Mouse (Mus musculus) T-helper 17 cell (primary cell): ENCODE measurements around the gene Dhrs3.

Source experiments
- in situ Hi-C, 2 experiments: fragments of 300-600 bp; cut with MboI, MseI; formaldehyde crosslinking; loops; 1 replicate in 1 of 2; 2 replicates in 1 of 2; pipeline ENCODE4 v1.15.1; 2025; ENCODE audit warnings: high pct_unique_total_duplicates in 2 of 2

The Dhrs3 gene

GRCm38 (mm10) chr4:144892133-144892936, at the start of gene Dhrs3:
Gene Dhrs3, plus strand, starts transcription at chr4:144892827.
- in situ Hi-C loops, result loop anchor here (5.0 to 25.0 kb wide), 3 partner anchors 395 to 1730 kb away; no protein-coding TSS in a partner anchor

DNA sequence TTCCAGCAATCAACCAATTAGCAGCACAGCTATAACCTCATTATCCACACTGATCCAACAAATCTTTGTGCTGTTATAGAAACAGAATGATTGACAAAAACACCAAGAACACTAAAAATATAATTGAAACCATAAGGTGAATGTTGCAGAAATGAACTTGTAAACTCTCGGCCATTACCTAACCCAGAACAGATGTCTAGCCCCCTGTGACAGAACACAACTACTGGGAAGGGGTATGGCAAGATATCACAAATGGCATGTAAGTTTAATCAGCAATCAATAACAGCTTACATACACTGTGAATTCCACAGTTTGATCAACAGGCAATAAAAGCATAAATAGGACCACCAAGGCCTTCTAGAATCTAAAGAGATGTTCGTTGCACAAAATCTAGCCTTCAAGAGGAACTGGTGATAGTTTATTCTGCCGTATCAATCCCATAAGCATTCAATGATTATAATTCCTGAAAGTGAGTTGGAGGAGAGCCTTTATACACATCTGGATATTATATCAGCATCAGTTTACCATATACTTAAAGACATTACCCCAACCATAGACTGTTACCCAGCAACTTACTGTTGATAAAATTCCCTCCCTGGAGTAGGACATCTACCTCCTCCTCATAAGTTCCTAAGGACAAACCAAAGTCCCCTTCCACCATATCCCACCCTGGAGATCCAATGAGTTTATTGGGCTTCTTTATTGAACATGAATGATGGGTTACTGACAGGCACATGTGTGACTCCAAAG, 30.7 kb upstream of the Dhrs3 start:
- in situ Hi-C loops, result loop anchor here (25.0 kb wide), 2 partner anchors 1500 to 1575 kb away; partner anchors contain the start of gene Zfp992 (in 1 of the 2)

DNA sequence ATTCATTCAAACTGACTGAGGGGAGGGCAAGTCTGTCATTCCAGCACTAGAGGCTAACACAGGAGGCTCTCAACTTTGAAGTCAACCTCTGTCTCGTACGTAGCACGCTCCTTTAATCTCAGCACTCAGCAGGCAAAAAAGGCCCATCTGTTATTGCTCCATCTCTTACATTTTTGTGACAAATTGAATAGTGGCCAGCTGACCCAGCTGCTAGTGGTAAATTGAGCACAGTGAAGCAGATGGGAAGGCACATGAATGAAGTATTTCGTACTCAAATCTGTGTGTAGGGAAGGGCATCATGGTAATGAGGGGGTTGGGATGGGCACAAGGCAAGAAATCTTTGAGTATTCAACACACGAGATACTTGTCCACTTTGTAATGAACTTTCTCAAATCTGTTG, 24.7 kb upstream of the Dhrs3 start:
- in situ Hi-C loops, result loop anchor here (25.0 kb wide), 2 partner anchors 1506 to 1569 kb away; partner anchors contain the start of gene Zfp992 (in 1 of the 2)

- in situ Hi-C loops, result loop anchor here (25.0 kb wide), 2 partner anchors 1506 to 1569 kb away; partner anchors contain the start of gene Zfp992 (in 1 of the 2)
Measured at GRCm38 (mm10) chr4:144868584-144868983, 24.0 kb upstream of the Dhrs3 start.

DNA sequence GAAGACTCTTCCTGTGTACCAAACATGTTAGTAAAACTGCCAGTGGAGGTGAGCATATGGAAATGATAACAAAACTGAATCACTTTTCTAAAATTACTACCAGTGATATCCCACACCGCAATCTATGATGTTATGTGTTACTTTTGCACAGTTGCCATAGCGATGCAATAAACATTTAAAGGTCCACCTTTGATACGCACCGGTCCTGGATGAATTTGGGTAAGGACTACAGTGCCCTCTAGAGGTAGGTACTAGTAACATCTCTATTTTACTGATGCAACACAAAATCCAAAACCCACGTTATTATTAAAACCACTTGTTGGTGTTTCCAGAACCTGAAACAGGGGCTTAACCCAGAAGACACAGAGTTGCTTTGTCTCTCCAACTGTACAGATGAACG, 19.7 kb upstream of the Dhrs3 start:
- in situ Hi-C loops, result loop anchor here (25.0 kb wide), 2 partner anchors 1511 to 1564 kb away; partner anchors contain the start of gene Zfp992 (in 1 of the 2)

- in situ Hi-C loops, result loop anchor here in 1 of 2 experiments (25.0 kb wide), 2 partner anchors 412 to 1713 kb away; no protein-coding TSS in a partner anchor
Measured at GRCm38 (mm10) chr4:144875576-144876093, 17.0 kb upstream of the Dhrs3 start.

- in situ Hi-C loops, result loop anchor here in 1 of 2 experiments (25.0 kb wide), 2 partner anchors 408 to 1717 kb away; no protein-coding TSS in a partner anchor
Measured at GRCm38 (mm10) chr4:144879549-144879948, 13.1 kb upstream of the Dhrs3 start.

- in situ Hi-C loops, result loop anchor here in 1 of 2 experiments (10.0 to 25.0 kb wide), 3 partner anchors 173 to 1719 kb away; no protein-coding TSS in a partner anchor
Measured at GRCm38 (mm10) chr4:144881376-144881775, 11.3 kb upstream of the Dhrs3 start.

- in situ Hi-C loops, result loop anchor here in 1 of 2 experiments (10.0 to 25.0 kb wide), 3 partner anchors 172 to 1721 kb away; no protein-coding TSS in a partner anchor
Measured at GRCm38 (mm10) chr4:144882881-144883331, 9.7 kb upstream of the Dhrs3 start.

DNA sequence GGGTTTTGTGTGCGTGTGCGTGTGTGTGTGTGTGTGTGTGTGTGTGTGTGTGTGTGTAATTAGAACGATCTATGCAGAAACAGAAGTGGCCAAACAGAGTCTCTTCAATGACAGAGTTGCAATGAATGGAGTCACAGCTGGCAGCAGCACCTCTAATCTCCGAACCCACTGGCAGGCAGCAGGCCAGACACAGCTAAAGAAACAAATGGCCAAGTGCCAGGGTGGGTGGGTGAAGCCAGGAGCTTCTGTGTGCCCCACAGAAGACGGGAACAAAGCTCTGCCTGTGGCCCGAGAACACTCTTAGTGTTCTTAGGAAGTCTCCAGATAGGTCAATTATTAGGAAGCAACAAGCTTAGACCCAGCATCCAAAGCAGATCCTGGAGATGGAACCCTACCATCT, 6.2 kb upstream of the Dhrs3 start:
- in situ Hi-C loops, result loop anchor here in 1 of 2 experiments (5.0 to 25.0 kb wide), 4 partner anchors 168 to 1724 kb away; no protein-coding TSS in a partner anchor

GRCm38 (mm10) chr4:144888750-144889149, 3.9 kb upstream of the Dhrs3 start:
- in situ Hi-C loops, result loop anchor here in 1 of 2 experiments (5.0 to 25.0 kb wide), 4 partner anchors 166 to 1726 kb away; no protein-coding TSS in a partner anchor

- in situ Hi-C loops, result loop anchor here (5.0 to 25.0 kb wide), 5 partner anchors 165 to 1727 kb away; no protein-coding TSS in a partner anchor
Measured at GRCm38 (mm10) chr4:144889505-144890301, 2.9 kb upstream of the Dhrs3 start.

DNA sequence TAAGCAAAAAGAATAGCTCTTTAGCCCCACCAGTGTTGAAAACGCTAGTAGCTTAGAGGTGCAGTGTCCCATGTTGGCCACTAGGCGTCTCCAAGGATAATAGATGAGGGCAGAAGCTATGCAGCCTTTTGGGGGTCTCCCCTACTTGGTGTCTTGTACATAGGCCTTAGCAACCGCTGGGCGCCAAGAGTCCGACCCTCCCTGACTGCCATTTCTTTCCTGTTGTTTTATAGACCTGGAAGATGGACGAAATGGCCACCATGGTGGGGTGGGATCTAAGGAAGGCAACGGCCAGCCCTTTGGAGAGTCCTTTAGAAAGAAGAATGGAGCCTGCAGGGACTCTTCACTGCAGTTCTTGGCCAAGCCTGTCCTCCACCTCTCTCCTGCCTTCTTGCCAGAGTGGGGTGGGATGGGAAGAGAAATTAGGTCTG, 1.9 kb upstream of the Dhrs3 start:
- in situ Hi-C loops, result loop anchor here (5.0 to 25.0 kb wide), 3 partner anchors 397 to 1728 kb away; no protein-coding TSS in a partner anchor

GRCm38 (mm10) chr4:144891121-144891711, 1.4 kb upstream of the Dhrs3 start:
- in situ Hi-C loops, result loop anchor here (5.0 to 25.0 kb wide), 3 partner anchors 396 to 1729 kb away; no protein-coding TSS in a partner anchor

GRCm38 (mm10) chr4:144891743-144892132, 889 bp upstream of the Dhrs3 start:
- in situ Hi-C loops, result loop anchor here (5.0 to 25.0 kb wide), 3 partner anchors 396 to 1729 kb away; no protein-coding TSS in a partner anchor

DNA sequence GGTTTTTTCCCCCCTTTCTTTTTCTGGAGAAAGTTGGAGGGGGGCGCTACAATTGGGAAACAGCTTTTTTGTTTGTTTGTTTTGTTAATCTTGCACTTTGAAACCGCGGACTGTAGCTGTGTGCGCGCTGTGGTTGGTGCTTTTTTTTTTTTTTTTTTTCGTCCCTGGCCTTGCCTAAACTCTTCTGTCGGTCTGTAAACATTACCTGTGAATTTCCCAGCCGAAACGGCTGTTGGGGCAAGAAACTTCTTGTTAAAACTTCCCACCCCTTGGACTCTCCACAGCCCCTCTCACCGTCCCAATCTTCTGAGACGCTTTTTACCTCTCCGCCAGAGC, 278 bp downstream of the Dhrs3 start:
- in situ Hi-C loops, result loop anchor here (5.0 to 25.0 kb wide), 3 partner anchors 394 to 1731 kb away; no protein-coding TSS in a partner anchor

- in situ Hi-C loops, result loop anchor here (5.0 to 25.0 kb wide), 3 partner anchors 393 to 1732 kb away; no protein-coding TSS in a partner anchor
Measured at GRCm38 (mm10) chr4:144893561-144894486, 1.2 kb downstream of the Dhrs3 start.
